Mouse (Mus musculus) induced T-regulatory cell, adult 2 months (primary cell): ENCODE results near the gene Ryr1.

Experiments used
- DNase-seq: peaks from one replicate; pipeline ENCODE4 v3.0.0-alpha.2; 2012; ENCODE audit warnings: low read depth

Ryr1 gene

DNA sequence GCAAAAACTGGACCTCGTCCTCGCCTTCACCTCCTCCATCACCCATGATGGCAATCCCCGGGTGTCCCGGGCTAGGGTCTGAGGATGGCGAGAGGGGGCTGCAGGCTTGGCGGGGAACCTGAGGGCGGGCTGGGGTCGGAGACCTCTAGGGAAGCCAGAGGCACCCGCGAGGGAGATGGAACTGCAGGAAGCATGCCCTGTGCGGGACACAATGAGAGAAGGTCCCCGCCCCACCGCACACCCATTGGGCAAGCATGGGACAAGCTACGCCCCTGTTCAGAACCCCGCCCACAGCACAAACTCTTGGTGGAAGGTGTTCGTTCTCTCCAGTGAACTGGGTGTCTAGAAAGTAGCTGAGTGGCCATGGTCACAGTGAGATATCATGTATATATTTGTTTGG is at the start of gene Ryr1:
TSS of gene Ryr1 (minus strand) at position 210 of the 400 bp plus-strand sequence.
- peak; percentile 78 for DNase-seq

DNA sequence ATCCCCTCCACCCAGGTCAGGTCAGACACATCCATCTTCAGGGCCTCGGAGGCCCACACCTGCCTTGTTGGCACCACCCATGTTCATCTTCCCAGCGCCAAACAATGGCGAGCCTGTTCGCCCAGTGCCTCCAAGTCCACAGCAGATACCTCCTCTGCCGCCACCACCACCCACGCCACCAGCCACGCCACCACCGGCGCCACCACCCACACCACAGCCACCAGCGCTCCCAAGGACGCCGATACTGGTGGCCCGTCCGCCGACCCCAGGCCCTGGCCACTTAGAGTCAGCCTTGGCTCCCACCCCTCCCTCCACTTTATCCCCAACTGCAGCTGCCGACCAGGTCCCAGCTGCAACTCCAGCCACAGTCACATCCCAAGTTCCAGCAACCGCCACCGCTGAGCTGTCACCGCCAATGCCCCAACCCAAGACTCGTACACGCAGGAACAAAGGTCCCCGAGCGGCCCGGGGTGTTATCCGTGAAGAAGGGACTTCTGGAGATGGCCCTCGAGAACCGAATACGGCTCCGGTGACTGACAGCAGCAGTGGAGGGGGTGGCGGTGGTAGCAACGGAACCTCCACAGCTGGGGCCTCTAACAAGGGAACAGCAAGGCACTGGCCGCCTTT is 47.5 kb upstream of the Ryr1 start:
- DNase-seq = no peak

DNA sequence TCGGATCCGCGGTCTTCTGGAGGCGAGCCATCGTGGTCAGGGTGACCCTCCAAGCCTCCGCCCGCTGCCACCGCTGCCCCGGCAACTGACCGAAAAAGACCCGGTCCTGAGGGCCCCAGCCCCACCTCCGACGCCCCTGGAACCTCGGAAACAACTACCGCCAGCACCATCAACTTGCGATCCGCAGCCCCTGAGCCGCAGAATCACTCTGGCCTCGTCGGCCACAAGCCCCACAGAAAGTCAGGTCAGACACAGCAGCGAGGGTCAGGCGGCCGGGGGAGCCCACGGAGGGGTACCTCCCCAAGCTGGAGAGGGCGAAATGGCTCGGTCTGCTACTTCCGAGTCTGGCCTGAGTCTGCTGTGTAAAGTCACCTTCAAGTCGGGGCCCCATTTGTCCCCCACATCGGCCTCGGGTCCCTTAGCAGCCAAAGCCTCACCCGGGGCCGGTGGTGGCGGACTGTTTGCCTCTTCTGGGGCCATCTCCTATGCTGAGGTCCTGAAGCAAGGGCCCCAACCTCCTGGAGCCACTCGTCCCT is 46.7 kb upstream of the Ryr1 start:
- no peak for DNase-seq

DNA sequence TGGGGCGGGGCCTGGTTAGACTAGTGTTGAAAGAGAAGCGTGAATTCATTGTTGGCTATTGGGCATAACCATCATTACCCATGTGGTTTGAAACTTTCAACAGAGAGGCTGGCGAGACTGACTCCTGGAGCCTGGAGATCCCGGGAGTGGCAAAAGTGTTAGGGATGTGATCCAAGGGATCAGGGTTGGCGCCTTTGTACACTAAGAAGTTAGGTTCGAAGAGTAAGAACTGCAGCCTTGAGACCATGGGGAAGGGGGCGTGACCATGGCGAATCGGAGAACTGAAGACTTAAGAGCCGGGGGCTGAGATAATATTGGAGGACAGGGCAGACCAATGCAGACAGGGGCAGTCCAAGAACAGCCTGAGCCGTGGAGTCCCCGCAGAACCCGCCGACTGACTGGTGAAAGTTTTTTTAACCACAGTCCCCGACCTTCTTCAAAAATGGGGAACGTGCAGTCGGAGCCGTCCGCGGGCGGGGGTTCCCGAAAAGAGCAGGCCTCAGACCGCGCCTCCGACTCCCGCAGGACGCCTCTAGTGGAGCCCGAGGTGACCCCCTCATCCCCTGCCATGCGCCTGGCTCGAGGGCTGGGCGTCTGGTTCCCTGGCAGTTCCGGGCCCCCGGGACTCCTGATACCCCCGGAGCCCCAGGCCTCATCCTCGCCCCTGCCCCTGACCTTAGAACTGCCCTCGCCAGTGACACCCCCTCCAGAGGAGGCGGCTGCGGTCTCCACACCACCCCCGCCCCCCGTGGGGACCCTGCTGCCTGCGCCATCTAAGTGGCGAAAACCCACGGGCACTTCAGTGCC is 46.0 kb upstream of the Ryr1 start:
- peak; percentile 61 for DNase-seq

GRCm38 (mm10) chr7:29170066-29170754 is 45.2 kb upstream of the Ryr1 start, which contains the start of the genes Ggn and Spred3:
Ggn (plus strand) TSS chr7:29170210.
Spred3 (minus strand) TSS chr7:29170411.
- peak; percentile 81 for DNase-seq

DNA sequence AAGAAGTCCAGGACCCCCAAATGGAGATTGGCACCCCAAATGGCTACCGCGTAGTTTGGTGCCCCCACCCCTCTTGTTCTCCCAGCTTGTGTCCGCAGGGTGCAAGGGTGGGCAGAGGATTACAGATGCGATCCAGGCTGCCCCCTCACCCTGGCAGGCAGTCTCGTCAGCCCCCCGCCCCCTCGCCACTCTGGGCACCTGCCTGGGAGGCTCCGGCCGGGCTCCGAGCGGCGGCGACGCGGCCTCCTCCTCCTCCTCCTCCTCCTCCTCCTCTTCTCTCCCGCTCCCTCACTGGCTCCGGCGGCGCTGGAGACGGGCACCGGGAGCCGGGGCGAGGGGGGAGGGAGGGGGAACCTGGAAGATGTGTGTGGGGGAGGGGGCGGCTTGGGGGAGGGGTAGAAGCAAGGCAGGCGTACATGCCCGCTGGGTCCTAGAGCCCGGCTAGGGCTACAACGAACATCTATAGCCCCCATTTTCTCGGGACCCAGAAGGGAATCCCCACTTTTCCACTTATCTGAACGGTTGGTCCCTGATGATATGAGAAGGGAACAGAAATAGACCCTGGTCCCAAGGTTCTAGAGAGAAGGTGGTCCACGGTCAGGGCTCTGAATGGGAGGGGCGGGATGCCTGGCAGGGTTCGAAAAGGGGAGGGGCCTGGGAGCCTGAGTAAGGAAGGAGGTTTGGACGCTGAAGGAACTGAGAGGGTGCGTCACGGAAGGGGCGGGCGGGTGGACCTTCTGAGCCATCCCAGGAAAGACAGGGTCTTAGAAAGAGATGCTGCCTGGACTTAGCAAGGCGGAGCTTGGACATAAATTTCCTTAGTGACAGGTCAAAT is 44.5 kb upstream of the Ryr1 start:
- peak; percentile 68 for DNase-seq

- DNase-seq = peak; percentile 29
These were observed 43.8 kb upstream of the Ryr1 start for GRCm38 (mm10) chr7:29168791-29169230.

DNA sequence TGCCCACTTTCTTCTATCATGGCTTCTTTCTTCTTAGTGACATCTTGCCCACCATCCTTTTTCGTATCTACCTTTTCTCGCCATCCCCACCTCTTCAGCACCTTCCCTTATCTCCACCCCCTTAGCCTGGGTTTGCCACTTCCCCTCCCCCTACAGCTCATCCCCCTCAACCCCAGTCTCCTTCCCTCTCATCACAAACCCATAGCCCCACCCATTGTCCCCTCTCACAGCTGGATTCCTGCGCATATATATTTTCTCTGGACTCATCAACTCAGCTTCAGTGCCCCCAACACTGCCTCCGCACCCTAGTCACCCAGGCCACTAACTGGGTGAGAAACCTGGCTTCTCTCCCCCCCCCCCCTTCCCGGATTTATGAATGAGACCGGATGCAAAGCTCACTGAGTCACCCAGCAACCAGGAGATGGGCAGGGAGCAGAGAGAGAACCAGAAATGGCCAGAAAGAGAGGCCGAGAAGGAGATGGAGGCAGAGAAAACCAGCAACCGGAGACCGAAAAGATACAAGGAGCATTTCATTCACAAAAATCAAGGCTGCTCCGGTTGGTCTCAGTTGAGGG is 43.2 kb upstream of the Ryr1 start:
- DNase-seq = no peak

DNA sequence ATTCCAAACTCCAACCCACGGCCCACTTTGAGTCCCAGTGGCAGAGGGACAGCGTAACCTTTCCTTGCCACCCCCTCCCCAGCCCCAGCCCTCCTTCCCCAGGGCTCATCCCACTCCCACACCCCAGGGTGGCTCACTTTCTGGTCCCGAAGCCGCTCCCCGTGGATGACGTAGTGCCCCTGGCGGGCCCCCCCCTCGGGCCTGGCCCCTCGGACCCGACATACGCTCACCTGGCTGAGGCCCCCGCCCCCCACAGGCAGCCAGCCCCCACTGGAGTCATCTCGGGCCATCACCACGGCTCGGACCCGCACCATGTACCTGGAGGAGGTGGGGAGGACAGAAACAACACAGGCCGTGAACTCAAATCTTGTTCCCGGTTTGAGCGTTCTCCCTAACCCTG is 42.7 kb upstream of the Ryr1 start:
- no peak for DNase-seq

DNA sequence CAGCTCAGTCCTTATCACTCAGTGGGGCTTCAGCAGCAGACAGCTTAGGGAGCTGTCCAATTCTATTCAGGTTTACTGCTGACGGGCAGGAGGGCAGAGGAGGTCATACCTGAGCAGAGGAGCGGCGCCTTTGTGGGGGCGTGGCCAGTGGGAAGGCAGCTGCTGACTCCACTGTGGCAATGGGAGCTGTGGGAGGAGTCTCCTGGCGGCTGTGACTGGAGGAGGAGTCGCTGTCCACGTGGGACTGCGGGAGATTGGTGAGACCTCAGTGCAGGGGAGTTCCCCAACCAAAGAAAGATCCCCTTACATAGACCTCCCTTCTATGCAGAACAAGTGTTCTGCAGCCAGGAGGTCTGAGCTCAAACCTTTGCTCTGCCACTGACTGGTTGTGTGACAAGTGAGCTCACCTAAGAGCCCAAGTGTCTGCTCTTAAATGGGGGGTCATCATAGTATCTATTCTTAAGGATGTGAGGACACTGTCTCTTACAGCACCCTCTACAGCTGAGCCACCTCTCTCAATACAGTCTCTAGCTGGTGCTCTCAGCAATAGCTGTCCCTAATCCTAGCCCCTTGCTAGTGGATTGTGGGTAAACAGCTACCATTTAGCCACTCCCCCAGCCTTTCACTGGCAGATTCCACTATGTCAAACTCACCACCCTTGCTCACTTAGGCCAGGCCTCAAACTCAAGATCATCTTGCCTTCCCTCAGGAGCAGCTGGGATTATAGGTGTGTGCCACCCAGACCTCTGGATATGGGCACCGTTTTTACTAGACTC is 38.0 kb upstream of the Ryr1 start:
- DNase-seq = peak; percentile 78

DNA sequence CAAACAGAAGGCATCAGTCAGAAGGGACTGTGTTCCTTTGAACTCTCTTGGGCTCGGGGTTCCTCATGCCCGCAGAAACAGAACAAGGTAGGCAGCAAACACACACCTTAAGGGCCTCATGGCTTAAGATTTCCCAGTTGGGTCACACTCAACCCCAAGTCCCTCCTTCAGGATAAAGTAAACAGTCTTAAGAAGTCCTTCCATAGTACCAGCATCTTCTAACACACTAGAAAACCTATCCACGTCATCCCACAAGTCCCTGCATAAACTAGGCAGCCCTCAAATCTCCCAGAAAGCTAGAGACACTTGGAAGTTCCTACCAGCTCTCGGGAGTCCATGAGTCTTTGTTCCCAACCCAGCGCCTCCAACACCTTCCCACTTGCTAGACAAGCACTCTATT is 37.3 kb upstream of the Ryr1 start:
- no peak for DNase-seq

GRCm38 (mm10) chr7:29158264-29158663 is 33.3 kb upstream of the Ryr1 start:
- DNase-seq = no peak

DNA sequence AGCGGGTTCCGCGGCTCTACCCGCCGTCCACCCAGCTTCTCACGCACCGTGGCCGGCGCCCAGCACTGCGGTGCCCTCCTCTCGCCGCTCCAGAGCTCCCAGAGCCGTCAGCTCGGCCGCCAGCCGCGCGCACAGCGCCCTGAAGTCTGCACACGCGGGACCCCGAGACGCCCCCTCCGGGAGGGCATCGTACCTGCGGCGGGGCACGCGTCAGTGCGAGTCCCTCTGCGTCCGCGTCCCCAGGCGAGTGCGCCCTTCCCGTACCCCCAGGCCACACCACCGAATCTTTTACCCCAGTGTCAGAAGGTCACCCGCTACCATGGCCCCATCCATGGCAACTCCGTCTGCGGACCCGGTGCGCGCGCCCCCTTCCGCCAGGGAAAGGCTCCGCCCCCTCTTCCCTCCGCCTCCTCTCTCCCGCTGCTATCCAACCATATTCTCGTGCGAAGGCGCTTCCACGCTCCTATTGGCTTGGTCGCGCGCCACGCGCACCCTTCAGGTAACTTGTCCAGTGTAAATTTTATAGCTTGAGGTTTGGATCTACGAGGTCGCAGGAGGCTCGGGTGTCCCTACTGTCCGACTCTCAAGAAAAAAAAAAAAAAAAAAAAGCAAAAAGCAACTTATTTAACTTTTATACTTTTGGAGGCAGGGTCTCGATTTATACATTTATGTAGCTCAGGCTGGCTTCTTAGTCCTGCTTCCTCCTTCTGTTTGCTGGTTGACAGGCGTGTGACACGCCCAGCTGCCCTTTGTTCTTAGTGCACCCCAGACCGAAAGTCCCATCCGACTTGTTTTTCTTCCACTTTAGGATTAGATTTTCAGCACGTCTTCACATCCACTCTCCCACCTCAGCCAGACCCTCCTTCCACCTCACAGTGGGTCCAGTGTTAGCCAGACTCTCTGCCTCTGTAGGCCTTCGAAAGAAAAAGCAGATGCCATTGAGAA is 31.1 kb upstream of the Ryr1 start, which contains the start of gene Fam98c:
TSS of gene Fam98c (minus strand) at position 397 of the 945 bp plus-strand sequence.
- DNase-seq = peak; percentile 90

GRCm38 (mm10) chr7:29155196-29155837 is 30.3 kb upstream of the Ryr1 start:
- DNase-seq = peak; percentile 91

DNA sequence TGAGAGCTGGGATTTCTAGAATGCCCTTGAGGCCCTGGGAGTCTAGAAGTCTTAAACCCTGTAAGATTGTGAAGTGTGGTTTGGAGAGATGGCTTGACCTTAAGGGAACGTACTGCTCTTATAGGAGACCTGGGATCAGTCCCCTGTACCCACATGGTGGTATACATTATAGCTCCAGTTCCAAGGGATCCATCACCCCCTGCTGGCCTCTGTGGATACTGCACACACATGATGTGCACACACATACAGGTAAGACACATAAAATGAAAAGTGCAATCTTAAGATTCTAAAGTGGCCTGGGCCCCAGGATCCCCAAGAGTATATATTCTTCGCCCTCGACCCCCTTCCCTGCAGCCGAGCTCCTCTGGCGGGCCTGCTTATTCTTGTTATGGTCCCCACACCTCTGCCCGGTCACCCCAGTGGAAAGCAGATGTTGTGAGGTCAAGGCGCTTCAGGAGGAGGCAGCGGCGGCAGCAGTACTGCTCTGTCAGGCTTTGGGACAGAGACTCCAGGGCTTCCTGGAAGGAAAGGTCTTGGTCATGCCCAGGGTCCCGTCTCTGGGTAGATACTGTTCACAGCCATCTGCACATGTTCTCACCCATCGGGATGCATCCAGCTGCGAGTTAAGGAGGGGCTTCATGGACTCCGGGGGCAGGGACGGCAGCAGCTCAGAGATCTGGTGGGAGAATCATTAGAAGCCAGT is 29.2 kb upstream of the Ryr1 start:
- DNase-seq = peak; percentile 50

- DNase-seq = no peak
These were observed 26.5 kb upstream of the Ryr1 start for GRCm38 (mm10) chr7:29151486-29151885.

DNA sequence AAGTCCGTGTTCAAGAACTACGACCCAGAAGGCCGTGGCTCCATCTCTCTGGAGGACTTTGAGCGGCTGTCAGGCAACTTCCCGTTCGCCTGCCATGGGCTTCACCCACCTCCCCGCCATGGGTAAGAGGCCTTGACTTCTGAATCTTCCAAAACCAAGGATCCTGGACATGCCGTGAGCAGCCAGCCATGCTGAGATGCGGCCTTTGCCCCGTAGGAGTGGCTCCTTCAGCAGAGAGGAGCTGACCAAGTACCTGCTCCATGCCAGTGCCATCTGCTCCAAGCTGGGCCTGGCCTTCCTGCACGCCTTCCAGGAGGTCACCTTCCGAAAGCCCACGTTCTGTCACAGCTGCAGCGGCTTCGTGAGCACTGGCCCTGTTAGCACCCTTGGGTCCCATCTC is 23.8 kb upstream of the Ryr1 start:
- DNase-seq = no peak
